Mouse (Mus musculus): ENCODE measurements around the gene Mal. TPM values are rescaled to one million over a fixed set of nuclear protein-coding genes. Genes with fewer than 3 reads are reported as not detected.
"Not testable (repeated sequence)": the region's sequence is repeated elsewhere in the genome, so short reads cannot be mapped to it uniquely, and the experiment has no call there.

The Mal gene
- polyA plus RNA-seq, 1 experiment from 2014 or later: 0.86 TPM

GRCm38 (mm10) chr2:127611386-127611785 is 45.1 kb downstream of the Mal start:
- H3K4me3 ChIP-seq (ENCODE audit: low read depth, low read length): no peak overlapping the region
- no peak overlapping the region for H3K4me2 ChIP-seq (replicated peaks; ENCODE audit: low read depth, low read length)
- no peaks in the 10 kb centered on the region for H3K9me3 ChIP-seq (ENCODE audit: control insufficient read depth, low read length)
- DNase-seq (ENCODE audit: low spot score) (no peak), ATAC-seq (ENCODE audit: low FRiP score) (no peak)
- no peak overlapping the region for H3K27ac ChIP-seq (ENCODE audit: low read depth, low read length)
- H3K9ac ChIP-seq (ENCODE audit: low read depth, low read length): no peak overlapping the region
- H3K4me1 ChIP-seq (replicated peaks; ENCODE audit: control insufficient read depth, insufficient read depth, low read length): no peaks in the 10 kb centered on the region
- no peaks in the 10 kb centered on the region for H3K27me3 ChIP-seq (ENCODE audit: control insufficient read depth, insufficient read depth, low read length)
- H3K36me3 ChIP-seq (ENCODE audit: control insufficient read depth, insufficient read depth, low read length): no peaks in the 10 kb centered on the region
- WGBS: 84% methylated on average over 4 of the region's 4 CpGs

- Histone ChIP-seq H3K4me3 (ENCODE audit: low read depth, low read length) (no peak overlapping the region), H3K9me3 (ENCODE audit: control insufficient read depth, low read length) (no peaks in the 10 kb centered on the region), H3K4me1 (replicated peaks; ENCODE audit: control insufficient read depth, insufficient read depth, low read length) (no peaks in the 10 kb centered on the region), H3K4me2 (replicated peaks; ENCODE audit: low read depth, low read length) (no peak overlapping the region), H3K36me3 (ENCODE audit: control insufficient read depth, insufficient read depth, low read length) (0 out of 2 replicates have a peak, but pooled peaks cover 2% of the 10 kb centered on the region), H3K9ac (ENCODE audit: low read depth, low read length) (0 out of 2 replicates have a peak overlapping the region, but pooled peaks have one; percentile 7), H3K27ac (ENCODE audit: low read depth, low read length) (no peak overlapping the region), H3K27me3 (ENCODE audit: control insufficient read depth, insufficient read depth, low read length) (no peaks in the 10 kb centered on the region)
- WGBS: 11% methylated on average over 5 of the region's 5 CpGs
- DNase-seq (ENCODE audit: low spot score) (no peak), ATAC-seq (ENCODE audit: low FRiP score) (no peak)
Measured at GRCm38 (mm10) chr2:127608986-127609385, 47.5 kb downstream of the Mal start.

GRCm38 (mm10) chr2:127608234-127608633 is 48.3 kb downstream of the Mal start:
- 41% methylated on average over 3 of the region's 3 CpGs for whole genome bisulfite sequencing
- Histone ChIP-seq H3K4me3 (ENCODE audit: low read depth, low read length) (no peak overlapping the region), H3K4me2 (replicated peaks; ENCODE audit: low read depth, low read length) (no peak overlapping the region), H3K9me3 (ENCODE audit: control insufficient read depth, low read length) (no peaks in the 10 kb centered on the region), H3K27me3 (ENCODE audit: control insufficient read depth, insufficient read depth, low read length) (no peaks in the 10 kb centered on the region), H3K9ac (ENCODE audit: low read depth, low read length) (no peak overlapping the region), H3K27ac (ENCODE audit: low read depth, low read length) (no peak overlapping the region), H3K4me1 (replicated peaks; ENCODE audit: control insufficient read depth, insufficient read depth, low read length) (no peaks in the 10 kb centered on the region), H3K36me3 (ENCODE audit: control insufficient read depth, insufficient read depth, low read length) (0 out of 2 replicates have a peak, but pooled peaks cover 2% of the 10 kb centered on the region)
- DNase-seq (ENCODE audit: low spot score): peak; percentile 55
- ATAC-seq (ENCODE audit: low FRiP score): 0 out of 2 replicates have a peak, but pooled peaks have one; percentile 27

DNA sequence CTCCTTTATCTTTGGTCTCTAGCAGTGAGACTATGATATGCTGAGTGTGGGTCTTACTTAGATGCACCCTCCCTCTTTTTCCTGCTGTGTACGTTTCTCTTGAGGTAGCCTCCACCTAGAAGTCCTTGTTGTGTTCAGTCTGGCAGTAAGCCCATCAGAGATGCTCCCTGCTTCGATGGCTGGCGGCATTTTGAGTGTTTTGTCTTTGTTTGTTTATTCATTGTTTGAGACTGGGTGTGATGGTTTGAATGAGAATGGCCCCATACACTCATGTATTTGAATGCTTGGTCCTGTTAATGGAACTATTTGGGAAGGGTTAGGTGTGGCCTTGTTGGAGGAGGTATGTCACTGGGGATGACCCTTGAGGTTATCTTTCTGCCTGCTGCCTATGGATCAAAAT is 51.3 kb downstream of the Mal start:
- Histone ChIP-seq H3K9me3 (ENCODE audit: control insufficient read depth, low read length) (no peaks in the 10 kb centered on the region), H3K27ac (ENCODE audit: low read depth, low read length) (no peak overlapping the region), H3K36me3 (ENCODE audit: control insufficient read depth, insufficient read depth, low read length) (peaks cover 14% of the 10 kb centered on the region; the same call in 1 of the 2 replicates), H3K4me2 (replicated peaks; ENCODE audit: low read depth, low read length) (no peak overlapping the region), H3K27me3 (ENCODE audit: control insufficient read depth, insufficient read depth, low read length) (no peaks in the 10 kb centered on the region), H3K9ac (ENCODE audit: low read depth, low read length) (no peak overlapping the region), H3K4me3 (ENCODE audit: low read depth, low read length) (no peak overlapping the region), H3K4me1 (replicated peaks; ENCODE audit: control insufficient read depth, insufficient read depth, low read length) (no peaks in the 10 kb centered on the region)
- WGBS: 93% methylated on average over 3 of the region's 3 CpGs
- ATAC-seq (ENCODE audit: low FRiP score) (no peak), DNase-seq (ENCODE audit: low spot score) (no peak)

GRCm38 (mm10) chr2:127603383-127603782 is 53.1 kb downstream of the Mal start:
- H3K9ac ChIP-seq (ENCODE audit: low read depth, low read length); H3K4me1 ChIP-seq (replicated peaks; ENCODE audit: control insufficient read depth, insufficient read depth, low read length); DNase-seq (ENCODE audit: low spot score); H3K4me2 ChIP-seq (replicated peaks; ENCODE audit: low read depth, low read length); H3K27me3 ChIP-seq (ENCODE audit: control insufficient read depth, insufficient read depth, low read length); H3K9me3 ChIP-seq (ENCODE audit: control insufficient read depth, low read length); H3K27ac ChIP-seq (ENCODE audit: low read depth, low read length); H3K4me3 ChIP-seq (ENCODE audit: low read depth, low read length); ATAC-seq (ENCODE audit: low FRiP score): not testable (repeated sequence)
- 78% methylated on average over 6 of the region's 8 CpGs for WGBS
- peaks cover 17% of the 10 kb centered on the region; the same call in 1 of the 2 replicates for H3K36me3 ChIP-seq (ENCODE audit: control insufficient read depth, insufficient read depth, low read length)

DNA sequence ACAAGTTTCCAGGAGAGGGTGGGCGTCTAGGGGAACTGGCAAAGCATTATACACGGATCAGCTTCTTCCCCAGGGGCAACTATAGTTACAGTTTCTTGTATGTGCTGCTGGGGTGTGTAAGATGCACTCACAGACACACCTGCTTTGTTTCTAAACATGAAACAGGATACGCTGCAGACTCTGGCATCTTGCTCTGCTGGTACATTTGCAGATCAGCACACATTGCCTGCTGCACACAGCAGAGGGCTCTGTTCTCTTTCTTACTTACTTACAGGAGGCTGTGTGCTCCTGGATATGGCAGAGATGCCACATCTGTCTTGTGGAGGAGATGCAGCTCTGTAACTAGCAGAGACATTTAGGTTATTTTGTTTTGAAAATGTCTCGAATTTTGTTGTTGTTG is 65.7 kb downstream of the Mal start:
- 79% methylated on average over 4 of the region's 4 CpGs for WGBS
- H3K36me3 ChIP-seq (ENCODE audit: control insufficient read depth, insufficient read depth, low read length): 0 out of 2 replicates have a peak, but pooled peaks cover 2% of the 10 kb centered on the region
- H3K4me2 ChIP-seq (replicated peaks; ENCODE audit: low read depth, low read length): no peak overlapping the region
- H3K4me3 ChIP-seq (ENCODE audit: low read depth, low read length): no peak overlapping the region
- H3K4me1 ChIP-seq (replicated peaks; ENCODE audit: control insufficient read depth, insufficient read depth, low read length): 0 out of 2 replicates have a peak, but pooled peaks cover 2% of the 10 kb centered on the region
- H3K9ac ChIP-seq (ENCODE audit: low read depth, low read length): no peak overlapping the region
- no peaks in the 10 kb centered on the region for H3K27me3 ChIP-seq (ENCODE audit: control insufficient read depth, insufficient read depth, low read length)
- H3K9me3 ChIP-seq (ENCODE audit: control insufficient read depth, low read length): no peaks in the 10 kb centered on the region
- ATAC-seq (ENCODE audit: low FRiP score): no peak
- H3K27ac ChIP-seq (ENCODE audit: low read depth, low read length): no peak overlapping the region
- DNase-seq (ENCODE audit: low spot score): no peak

DNA sequence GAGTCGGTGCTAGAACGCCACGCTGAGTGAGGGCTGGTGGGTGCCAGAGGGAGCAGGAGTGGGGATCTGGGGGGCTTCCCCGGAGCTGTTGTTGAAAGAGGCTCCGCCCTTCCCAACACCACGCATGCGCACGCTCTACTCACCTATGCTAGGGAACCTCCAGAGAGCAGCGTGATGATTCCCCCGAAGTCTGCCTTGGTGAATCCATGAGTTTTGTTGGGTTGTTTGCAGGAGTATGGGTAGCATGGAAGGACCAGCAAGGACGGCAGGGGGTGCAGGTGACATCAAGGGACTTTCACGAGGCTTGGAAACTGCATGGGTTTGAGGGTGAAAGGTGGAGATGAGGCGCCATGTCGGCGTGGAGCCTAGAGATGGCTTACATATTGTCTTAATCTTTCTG is 66.3 kb downstream of the Mal start:
- ATAC-seq (ENCODE audit: low FRiP score) (no peak), DNase-seq (ENCODE audit: low spot score) (no peak)
- H3K27ac ChIP-seq (ENCODE audit: low read depth, low read length): no peak overlapping the region
- H3K4me3 ChIP-seq (ENCODE audit: low read depth, low read length): no peak overlapping the region
- 0 out of 2 replicates have a peak, but pooled peaks cover under 1% of the 10 kb centered on the region for H3K36me3 ChIP-seq (ENCODE audit: control insufficient read depth, insufficient read depth, low read length)
- no peaks in the 10 kb centered on the region for H3K9me3 ChIP-seq (ENCODE audit: control insufficient read depth, low read length)
- 0 out of 2 replicates have a peak, but pooled peaks cover 2% of the 10 kb centered on the region for H3K4me1 ChIP-seq (replicated peaks; ENCODE audit: control insufficient read depth, insufficient read depth, low read length)
- H3K4me2 ChIP-seq (replicated peaks; ENCODE audit: low read depth, low read length): no peak overlapping the region
- no peaks in the 10 kb centered on the region for H3K27me3 ChIP-seq (ENCODE audit: control insufficient read depth, insufficient read depth, low read length)
- H3K9ac ChIP-seq (ENCODE audit: low read depth, low read length): no peak overlapping the region
- 81% methylated on average over 15 of the region's 15 CpGs for WGBS

GRCm38 (mm10) chr2:127588897-127589296 is 67.6 kb downstream of the Mal start:
- H3K27ac ChIP-seq (ENCODE audit: low read depth, low read length): no peak overlapping the region
- no peak overlapping the region for H3K9ac ChIP-seq (ENCODE audit: low read depth, low read length)
- H3K36me3 ChIP-seq (ENCODE audit: control insufficient read depth, insufficient read depth, low read length): no peaks in the 10 kb centered on the region
- no peaks in the 10 kb centered on the region for H3K9me3 ChIP-seq (ENCODE audit: control insufficient read depth, low read length)
- no peak overlapping the region for H3K4me2 ChIP-seq (replicated peaks; ENCODE audit: low read depth, low read length)
- H3K27me3 ChIP-seq (ENCODE audit: control insufficient read depth, insufficient read depth, low read length): no peaks in the 10 kb centered on the region
- ATAC-seq (ENCODE audit: low FRiP score) (no peak), DNase-seq (ENCODE audit: low spot score) (no peak)
- 91% methylated on average over 9 of the region's 9 CpGs for WGBS
- H3K4me3 ChIP-seq (ENCODE audit: low read depth, low read length): no peak overlapping the region
- H3K4me1 ChIP-seq (replicated peaks; ENCODE audit: control insufficient read depth, insufficient read depth, low read length): 0 out of 2 replicates have a peak, but pooled peaks cover 2% of the 10 kb centered on the region

DNA sequence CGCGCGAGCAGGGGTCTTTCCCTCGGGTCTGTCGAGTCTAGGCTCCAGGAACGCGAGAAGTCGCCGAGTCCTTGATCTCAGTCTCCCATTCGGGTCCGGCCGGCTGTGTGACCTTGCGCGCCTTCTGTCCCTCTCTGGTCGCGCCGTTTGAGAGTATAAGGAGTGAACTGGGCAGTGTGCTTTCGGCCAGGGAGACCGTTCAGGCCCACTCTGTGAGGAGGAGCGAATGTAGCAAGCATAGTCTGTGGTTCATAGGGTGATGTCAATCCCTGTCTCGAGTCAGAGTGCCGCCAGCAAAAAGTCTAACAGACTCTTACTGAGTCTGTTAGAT is 69.0 kb downstream of the Mal start:
- DNase-seq (ENCODE audit: low spot score) (no peak), ATAC-seq (ENCODE audit: low FRiP score) (peak; percentile 50)
- H3K4me1 ChIP-seq (replicated peaks; ENCODE audit: control insufficient read depth, insufficient read depth, low read length): 0 out of 2 replicates have a peak, but pooled peaks cover 2% of the 10 kb centered on the region
- H3K4me2 ChIP-seq (replicated peaks; ENCODE audit: low read depth, low read length): peak overlapping the region; percentile 74
- no peaks in the 10 kb centered on the region for H3K36me3 ChIP-seq (ENCODE audit: control insufficient read depth, insufficient read depth, low read length)
- H3K9ac ChIP-seq (ENCODE audit: low read depth, low read length): peak overlapping the region; percentile 92
- WGBS: under 1% methylated on average over 22 of the region's 22 CpGs
- peak overlapping the region; percentile 86 for H3K4me3 ChIP-seq (ENCODE audit: low read depth, low read length)
- H3K9me3 ChIP-seq (ENCODE audit: control insufficient read depth, low read length): no peaks in the 10 kb centered on the region
- H3K27me3 ChIP-seq (ENCODE audit: control insufficient read depth, insufficient read depth, low read length): no peaks in the 10 kb centered on the region
- H3K27ac ChIP-seq (ENCODE audit: low read depth, low read length): peak overlapping the region; percentile 85; the same call in 1 of the 2 replicates
